Mouse (Mus musculus) fibroblast of lung, adult 2 months (primary cell): ENCODE measurements around the gene Polr1c.
A peak's percentile ranks its signal among the peaks of the same experiment; 100 is the strongest.

Source experiments
- DNase-seq: peaks from one replicate; pipeline ENCODE4 v3.0.0-alpha.2; 2011; ENCODE audit warnings: low read depth

Gene Polr1c

GRCm38 (mm10) chr17:46265918-46266618 is 18.2 kb upstream of the Polr1c start:
- peak; percentile 63 for DNase-seq

GRCm38 (mm10) chr17:46265502-46265901 is 17.6 kb upstream of the Polr1c start:
- no peak for DNase-seq

- no peak for DNase-seq
These were observed 14.4 kb upstream of the Polr1c start for GRCm38 (mm10) chr17:46262201-46262694.

GRCm38 (mm10) chr17:46259675-46260074 is 11.8 kb upstream of the Polr1c start:
- no peak for DNase-seq

DNA sequence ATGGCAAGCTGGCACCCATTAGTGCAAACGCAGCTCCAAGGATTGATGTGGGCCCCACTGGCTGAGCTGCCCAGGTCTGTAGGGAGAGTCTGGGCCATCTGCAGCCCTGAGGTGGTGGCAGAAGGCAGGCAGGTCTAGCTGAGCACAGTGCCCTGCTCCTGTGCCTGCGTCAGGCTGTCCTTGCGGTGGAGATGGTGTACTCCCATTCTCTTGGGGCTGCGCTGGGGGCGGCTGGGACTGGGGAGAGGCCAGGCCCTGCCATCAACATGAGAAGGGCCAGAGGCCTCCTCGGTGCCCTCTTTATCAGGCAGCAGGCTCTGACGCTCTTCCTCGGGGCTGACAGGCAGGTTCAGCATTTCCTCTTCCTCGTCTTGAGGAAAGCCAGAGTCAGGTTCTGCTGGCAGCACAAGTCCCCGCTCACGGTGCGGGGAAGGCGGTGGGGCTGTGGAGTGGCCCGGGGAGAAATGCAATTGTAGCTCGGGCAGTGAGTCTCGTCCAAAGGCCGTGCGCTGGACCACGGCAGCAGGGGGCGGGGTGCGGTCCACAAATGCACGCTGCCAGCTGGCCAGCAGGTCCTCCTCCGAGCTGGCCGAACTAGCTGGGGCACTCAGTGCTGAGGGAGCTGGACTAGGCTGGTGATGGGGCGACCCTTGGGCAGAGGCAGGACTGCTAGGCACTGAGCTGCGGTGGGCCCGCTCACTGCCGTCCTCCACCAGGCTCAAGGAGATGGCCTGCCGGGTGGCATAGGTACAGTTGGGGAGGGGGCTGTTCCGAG is 10.6 kb upstream of the Polr1c start:
- DNase-seq, result no peak

- no peak for DNase-seq
These were observed 7.3 kb upstream of the Polr1c start for GRCm38 (mm10) chr17:46255147-46255546.

- DNase-seq, result no peak
These were observed 6.3 kb upstream of the Polr1c start for GRCm38 (mm10) chr17:46254106-46254505.

DNA sequence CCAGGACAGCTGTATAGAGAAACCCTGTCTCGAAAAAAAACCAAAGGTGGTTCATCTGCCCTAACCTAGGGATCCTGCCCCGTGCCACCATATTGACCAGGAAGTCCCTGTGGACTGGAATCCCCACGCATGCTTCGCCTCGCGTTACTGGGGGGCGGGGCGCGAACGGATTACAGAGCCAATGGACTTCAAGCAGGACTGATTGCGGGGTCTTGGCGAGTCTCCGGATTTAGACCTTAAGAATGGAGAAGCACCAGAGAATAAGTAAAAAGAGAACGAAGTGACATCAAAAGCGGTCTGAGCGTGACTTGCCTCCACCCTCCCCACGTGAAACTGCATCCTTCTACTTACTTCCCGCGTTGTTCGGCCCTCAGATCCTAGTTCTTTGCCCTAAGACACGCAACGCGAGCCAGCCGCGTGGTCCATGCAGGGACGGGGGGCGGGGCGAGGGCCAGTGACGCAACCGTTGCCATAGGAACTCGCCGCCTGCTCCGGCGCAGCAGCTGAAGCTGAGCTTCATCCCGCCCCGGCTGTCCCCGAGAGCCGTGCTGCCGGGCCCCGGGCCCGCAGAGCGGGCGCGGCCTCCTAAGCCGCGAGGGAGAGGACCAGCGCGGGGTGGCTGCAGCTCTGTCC is 5.7 kb upstream of the Polr1c start, which contains the start of gene Lrrc73:
Gene Lrrc73, plus strand, starts transcription at position 80 of the 633 bp plus-strand sequence.
- peak; percentile 65 for DNase-seq

DNA sequence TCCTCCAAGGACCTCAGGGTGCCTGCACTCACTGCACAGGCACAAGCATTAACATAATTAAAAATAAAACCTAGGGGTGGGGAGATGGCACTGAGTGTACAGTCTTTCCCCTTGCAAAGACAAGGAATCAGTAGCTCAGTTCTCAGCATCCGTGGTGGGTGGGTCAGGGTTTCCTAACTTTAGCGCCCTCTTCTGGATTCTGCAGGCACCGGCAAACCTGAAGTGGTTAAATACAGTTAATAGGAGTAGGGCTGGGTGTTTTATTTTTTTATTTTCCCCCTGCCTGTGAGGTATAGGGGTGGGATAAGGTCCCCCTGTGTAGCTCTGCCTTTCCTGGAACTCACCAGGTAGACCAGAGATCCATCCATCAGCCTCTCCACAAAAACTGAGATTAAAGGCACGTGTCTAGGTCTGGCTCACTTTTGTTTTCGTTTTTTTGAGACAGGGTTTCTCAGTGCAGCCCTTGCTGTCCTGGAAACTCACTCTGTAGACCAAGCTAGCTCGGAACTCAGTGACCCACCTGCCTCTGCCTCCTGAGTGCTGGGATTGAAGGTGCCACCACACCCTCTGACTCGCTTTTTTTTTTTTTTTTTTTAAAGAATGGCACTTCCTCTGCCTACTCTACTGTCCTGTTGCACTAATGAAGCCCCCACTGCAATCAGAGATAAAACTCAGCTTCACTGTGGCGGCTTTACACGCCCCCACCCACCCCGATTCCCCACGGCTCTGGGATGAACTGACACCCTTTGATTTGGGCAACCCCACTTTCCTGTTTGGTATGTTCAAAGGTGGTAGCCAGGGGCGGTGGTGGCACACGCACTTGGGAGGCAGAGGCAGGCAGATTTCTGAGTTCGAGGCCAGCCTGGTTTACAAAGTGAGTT is 5.0 kb upstream of the Polr1c start:
- DNase-seq, result no peak

DNA sequence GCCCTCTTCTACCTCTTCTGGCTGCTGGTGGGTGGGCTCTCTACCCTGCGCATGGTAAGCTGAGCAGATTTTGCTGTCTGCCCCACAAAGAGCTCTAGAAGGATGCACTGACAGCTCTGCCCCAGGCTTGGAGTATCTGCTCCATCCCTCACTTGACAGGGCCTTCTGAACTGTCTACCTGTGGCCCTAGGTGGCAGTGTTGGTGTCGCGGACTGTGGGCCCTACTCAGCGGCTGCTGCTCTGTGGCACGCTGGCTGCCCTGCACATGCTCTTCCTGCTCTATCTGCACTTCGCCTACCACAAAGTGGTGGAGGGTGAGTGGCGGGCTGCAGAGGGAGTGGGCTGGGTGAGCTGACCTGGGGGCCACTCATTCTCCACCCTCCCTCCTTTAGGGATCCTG is 3.3 kb upstream of the Polr1c start:
- no peak for DNase-seq

GRCm38 (mm10) chr17:46248189-46248522 is 302 bp upstream of the Polr1c start:
- no peak for DNase-seq

DNA sequence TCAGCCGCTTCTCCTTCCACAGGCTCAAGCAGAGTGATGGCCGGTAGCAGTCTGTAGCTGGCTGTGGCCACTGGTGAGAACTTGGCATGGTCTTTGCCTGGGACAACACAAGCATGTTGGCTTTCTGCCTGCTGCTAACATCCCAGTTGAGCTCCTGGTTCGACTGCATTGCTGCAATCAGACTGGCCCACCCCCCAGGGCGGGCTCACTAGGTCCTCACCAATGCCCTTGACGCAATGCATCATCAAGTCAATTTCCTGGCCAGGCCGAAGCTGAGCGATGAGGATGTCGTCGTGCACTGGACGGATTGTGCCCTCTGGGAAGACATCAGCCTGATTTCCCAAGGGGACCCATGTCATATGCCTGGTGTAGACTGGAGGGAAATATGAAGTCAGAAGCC is 3.3 kb downstream of the Polr1c start:
- DNase-seq, result no peak

DNA sequence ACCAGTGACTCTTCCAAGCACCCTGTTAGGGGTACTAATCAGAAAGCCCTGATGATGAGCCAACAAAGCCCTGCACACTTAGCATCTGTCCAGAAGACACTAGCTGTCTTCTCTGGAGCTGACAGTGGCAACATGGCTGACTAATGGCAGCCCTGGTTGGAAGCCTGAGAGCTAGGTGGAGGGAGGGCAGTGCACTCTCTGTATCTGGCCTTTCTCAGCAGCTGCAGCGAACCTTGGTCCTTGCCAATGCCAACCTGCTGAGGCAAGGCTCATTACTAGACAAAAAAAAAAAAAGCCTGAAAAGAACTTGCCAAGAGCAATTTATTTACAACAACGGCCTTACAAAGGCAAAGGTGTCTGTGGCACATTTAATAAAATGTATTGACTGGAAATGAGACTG is 4.2 kb downstream of the Polr1c start:
- DNase-seq, result no peak

DNA sequence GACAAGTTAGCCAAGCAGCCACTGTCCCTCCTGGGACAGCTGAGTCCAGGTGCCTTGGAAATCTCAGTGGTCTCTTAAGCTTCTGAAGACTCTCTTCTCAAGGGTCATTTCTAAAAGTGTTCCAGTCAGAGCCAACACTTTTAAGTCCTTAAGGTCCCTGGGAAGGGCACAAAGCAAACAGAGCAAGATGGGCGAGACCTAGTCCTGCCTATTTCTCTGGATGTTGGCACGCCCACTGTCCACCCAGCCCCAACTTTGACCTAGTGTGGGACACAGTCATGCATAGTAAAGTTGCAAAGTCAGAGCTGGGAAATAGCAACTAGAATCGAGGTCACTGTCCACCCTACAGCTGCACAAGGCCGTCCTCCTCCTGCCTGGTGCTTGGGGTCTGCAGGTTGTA is 4.9 kb downstream of the Polr1c start:
- DNase-seq, result no peak

DNA sequence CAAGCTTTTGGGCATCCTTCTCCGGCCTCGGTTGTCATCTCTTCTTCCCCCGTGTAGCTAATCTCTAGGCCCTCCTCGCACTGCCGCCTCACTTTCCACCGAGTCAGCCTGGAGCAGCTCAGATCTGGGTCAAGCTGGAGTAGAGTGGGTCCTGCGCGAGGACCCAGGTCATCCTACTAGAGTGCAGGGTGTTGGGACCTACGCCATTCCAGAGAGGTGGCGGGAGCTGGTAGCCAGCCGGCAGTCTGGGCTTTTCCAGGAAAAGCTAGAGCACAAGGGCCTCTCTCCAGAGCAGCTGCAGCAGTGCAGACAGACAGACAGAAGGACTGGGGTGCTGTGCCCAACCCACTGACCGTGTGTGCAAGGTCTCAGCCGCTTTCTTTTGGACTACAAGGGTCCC is 5.6 kb downstream of the Polr1c start:
- DNase-seq, result no peak

DNA sequence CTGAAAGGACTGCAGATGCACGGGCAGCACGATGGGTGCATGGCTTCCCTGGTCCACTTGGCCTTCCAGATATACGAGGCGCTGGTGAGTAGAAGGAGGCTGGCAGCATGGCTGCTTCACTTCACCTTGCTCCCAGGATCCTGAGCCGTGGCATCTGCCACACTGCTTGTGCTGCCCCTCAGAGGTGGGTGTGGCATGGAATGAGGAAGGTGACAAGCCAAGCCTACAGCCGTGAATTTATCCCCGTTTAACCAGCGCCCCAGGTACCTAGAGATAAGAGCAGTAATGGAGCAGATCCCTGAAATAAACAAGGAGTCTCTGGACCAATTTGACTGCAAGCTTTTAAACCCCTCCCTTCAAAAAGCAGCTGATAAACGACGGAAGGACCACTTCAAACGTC is 6.4 kb downstream of the Polr1c start:
- DNase-seq, result no peak

DNA sequence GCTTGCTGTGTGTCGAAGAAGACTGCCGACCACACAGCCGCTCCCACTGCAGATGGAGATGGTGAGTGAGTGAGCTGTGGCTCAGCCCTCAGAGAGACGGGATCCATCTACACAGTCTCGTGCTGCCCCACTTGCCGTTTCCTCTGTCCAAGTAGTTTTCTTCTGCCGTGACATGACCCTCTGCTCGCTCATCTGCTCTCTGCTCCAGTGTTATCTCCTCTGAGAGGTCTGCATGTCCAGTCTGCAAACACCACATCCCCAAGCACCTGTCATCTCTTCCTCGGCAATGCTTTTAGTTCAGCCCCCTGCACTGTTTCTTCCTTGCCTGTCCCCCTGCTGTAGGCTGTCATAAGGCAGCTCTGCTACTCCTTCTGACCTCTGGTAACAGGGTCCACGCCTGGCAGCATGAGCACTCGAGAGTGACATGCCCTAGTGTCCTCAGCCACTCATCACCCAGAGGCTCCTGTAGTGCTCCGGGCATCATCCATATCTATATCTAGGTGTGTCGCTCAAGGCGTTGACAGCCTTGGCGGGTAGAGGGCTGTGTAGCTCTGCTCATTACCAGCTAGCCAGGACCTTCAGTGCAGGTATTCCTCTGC is 8.2 kb downstream of the Polr1c start:
- DNase-seq, result no peak

- no peak for DNase-seq
These were observed 10.4 kb downstream of the Polr1c start for GRCm38 (mm10) chr17:46237480-46237879.

DNA sequence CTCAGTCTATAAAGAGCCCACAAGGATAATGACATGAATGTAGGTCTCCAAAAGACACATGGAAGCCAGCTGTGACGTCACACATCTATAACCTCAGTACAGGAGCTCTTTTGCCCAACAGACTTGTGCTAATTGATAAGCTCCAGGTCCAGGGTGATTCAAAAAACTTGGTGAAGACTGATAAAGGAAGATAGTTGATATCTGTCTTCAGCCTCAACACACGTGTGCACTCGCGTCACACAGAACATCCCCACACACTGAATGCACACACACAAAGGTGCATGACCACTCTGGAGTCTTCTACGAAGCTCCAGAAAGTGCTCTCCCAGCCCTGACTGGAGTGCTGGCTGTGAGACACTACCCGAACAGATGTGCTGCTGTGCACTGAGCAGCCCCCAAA is 10.8 kb downstream of the Polr1c start:
- no peak for DNase-seq

- no peak for DNase-seq
These were observed 11.8 kb downstream of the Polr1c start for GRCm38 (mm10) chr17:46236067-46236466.

DNA sequence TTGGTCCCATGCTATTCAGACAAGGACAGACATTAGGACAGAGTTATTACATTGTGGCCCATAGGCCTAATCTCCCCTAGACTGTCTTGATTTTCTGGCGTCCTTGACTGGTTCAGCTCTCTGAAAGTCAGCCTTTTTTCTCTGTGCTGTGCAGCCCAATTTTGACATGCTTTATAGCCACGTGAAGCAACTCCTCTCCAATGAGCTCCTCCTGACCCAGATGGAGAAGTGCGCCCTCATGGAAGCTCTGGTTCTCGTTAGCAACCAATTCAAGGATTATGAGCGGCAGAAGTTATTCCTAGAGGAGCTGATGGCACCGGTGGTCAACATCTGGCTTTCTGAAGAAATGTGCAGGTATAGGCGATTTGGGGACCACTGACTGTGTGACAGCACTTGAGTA is 20.3 kb downstream of the Polr1c start:
- DNase-seq, result no peak

DNA sequence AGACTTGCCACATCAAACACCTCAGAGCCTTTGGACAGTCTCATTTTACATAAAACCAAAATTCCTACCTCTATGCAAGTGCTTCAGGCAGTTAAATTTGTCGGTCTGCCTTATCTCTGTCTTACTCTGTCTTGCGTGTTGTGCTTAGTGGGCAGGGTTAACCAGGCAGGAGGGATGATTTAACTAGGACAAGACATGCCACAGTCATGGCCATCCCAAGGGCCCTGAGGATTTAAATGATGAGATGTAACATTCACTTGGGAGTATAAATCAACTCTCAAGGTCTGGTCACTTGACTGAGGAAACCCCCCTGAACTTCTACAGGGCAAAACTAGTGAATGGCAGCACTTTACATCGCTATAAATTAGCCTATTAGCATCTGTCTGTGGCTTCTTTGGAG is 26.3 kb downstream of the Polr1c start:
- DNase-seq, result no peak
